19 mouse cellular contexts compared by ENCODE assay signal in genomic region chr11:30118038-30118437, GRCm38 (mm10).
"Had no signal": no experiment of that assay in that cellular context is flagged by ENCODE, and none has a peak within 500 bp of the region (broad histone marks: within the 10 kb centered on the region; RNA-seq: fewer than 3 reads in every experiment).

No protein-coding gene starts in this region.

- H3K9ac ChIP-seq: kidney, embryonic 15.5 days; limb, embryonic 12.5 days; limb, embryonic 15.5 days; liver, embryonic 14.5 days; liver, postnatal 0 days; lung, embryonic 14.5 days; midbrain, embryonic 12.5 days had no signal

- H3K9me3 ChIP-seq: kidney, embryonic 15.5 days; limb, embryonic 12.5 days; limb, embryonic 15.5 days; midbrain, embryonic 12.5 days had no signal

- H3K27ac ChIP-seq: kidney, embryonic 15.5 days; limb, embryonic 12.5 days; limb, embryonic 15.5 days; liver, embryonic 14.5 days; macrophage; midbrain, embryonic 12.5 days had no signal

- H3K4me1 ChIP-seq: kidney, embryonic 15.5 days; limb, embryonic 12.5 days; limb, embryonic 15.5 days; midbrain, embryonic 12.5 days had no signal

- H3K4me2 ChIP-seq: kidney, embryonic 15.5 days; limb, embryonic 12.5 days; limb, embryonic 15.5 days; liver, embryonic 11.5 days; lung, embryonic 14.5 days; midbrain, embryonic 12.5 days had no signal

- DNase-seq: kidney, adult 8-10 months; kidney, postnatal 10 days; kidney, postnatal 36 days; left cerebral cortex, postnatal 4 days; liver, postnatal 0 days; lung, embryonic 14.5 days; retina, postnatal 1 day; thymus, adult 2 months; thymus, postnatal 14 days had no signal

- H3K4me3 ChIP-seq: kidney, embryonic 15.5 days; limb, embryonic 12.5 days; limb, embryonic 15.5 days; midbrain, embryonic 12.5 days; myocyte had no signal

- ATAC-seq: liver, postnatal 0 days; lung, postnatal 0 days; midbrain, embryonic 16.5 days had no signal

- H3K27me3 ChIP-seq: kidney, embryonic 15.5 days; limb, embryonic 12.5 days; limb, embryonic 15.5 days; midbrain, embryonic 12.5 days had no signal
